ENCODE assay signal across 8 mouse cellular contexts in the genomic region with DNA sequence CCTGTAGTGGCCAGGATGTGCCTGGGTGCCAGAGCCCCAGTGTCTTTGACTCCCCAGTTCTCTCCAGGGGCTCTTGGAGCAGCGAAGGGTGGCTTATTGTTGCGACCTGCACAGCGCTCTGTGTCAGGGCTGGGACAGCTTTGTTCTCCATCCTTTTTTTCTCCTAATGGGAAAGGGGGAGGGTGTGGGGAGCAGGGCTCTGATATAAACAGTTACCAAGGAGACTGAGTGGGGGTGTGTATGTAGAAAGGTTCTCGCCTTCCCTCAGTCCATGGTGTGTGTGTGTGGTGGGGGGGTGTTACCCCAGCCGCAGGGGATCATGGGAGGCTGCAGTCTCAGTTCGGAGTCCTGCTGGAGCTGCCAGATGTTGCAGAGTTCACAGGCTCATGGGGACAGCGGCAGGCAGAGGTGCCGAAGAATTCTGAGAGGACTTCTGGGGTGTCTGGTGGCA. TPM values are rescaled to one million over a fixed set of nuclear protein-coding genes. Genes with fewer than 3 reads are reported as not detected.
DNase-seq lines count a peak whose midpoint lies in the region; ATAC-seq lines count a peak whose summit lies in the region.

No protein-coding gene starts in this region.

- WGBS in heart, embryonic 15.5 days: 40% methylated on average over 8 of the region's 8 CpGs
- WGBS in neural tube, embryonic 11.5 days: 8% methylated on average over 8 of the region's 8 CpGs

- peak overlapping the region; percentile 38 for H3K4me2 ChIP-seq in heart, embryonic 15.5 days
- H3K4me2 ChIP-seq in neural tube, embryonic 11.5 days (ENCODE audit: low read depth): peak overlapping the region; percentile 50

- H3K4me1 ChIP-seq in heart, embryonic 15.5 days (replicated peaks): peaks cover 54% of the 10 kb centered on the region
- peaks cover 30% of the 10 kb centered on the region for H3K4me1 ChIP-seq in neural tube, embryonic 11.5 days (ENCODE audit: control insufficient read depth, insufficient read depth, low read length)

- 0 out of 2 replicates have a peak overlapping the region, but pooled peaks have one; percentile 6 for H3K4me3 ChIP-seq in heart, embryonic 15.5 days
- peak overlapping the region; percentile 25 for H3K4me3 ChIP-seq in neural tube, embryonic 11.5 days (ENCODE audit: low read depth, low read length)

- H3K9me3 ChIP-seq in heart, embryonic 15.5 days (replicated peaks): no peaks in the 10 kb centered on the region
- no peaks in the 10 kb centered on the region for H3K9me3 ChIP-seq in neural tube, embryonic 11.5 days (ENCODE audit: control insufficient read depth, low read length)

- peak; percentile 40 for ATAC-seq in heart, embryonic 15.5 days (replicated peaks; ENCODE audit: insufficient number of reproducible peaks, insufficient read depth, low FRiP score, low read depth)
- ATAC-seq in neural tube, embryonic 11.5 days (ENCODE audit: insufficient read depth, low FRiP score, low TSS enrichment): peak; percentile 89
- ATAC-seq in cerebellum, adult (ENCODE audit: insufficient number of reproducible peaks, low FRiP score, low TSS enrichment): no peak

- peaks cover 19% of the 10 kb centered on the region for H3K36me3 ChIP-seq in heart, embryonic 15.5 days
- peaks cover 9% of the 10 kb centered on the region for H3K36me3 ChIP-seq in neural tube, embryonic 11.5 days (ENCODE audit: control insufficient read depth, insufficient read depth, low read length)

- intact Hi-C loops in left cerebral cortex, postnatal 14 days (cut with DNase I): no loop called here

- H3K27ac ChIP-seq in heart, embryonic 15.5 days: peak overlapping the region; percentile 47; the same call in 1 of the 2 replicates
- H3K27ac ChIP-seq in neural tube, embryonic 11.5 days (ENCODE audit: low read depth, low read length): peak overlapping the region; percentile 95

- no peaks in the 10 kb centered on the region for H3K27me3 ChIP-seq in heart, embryonic 15.5 days
- H3K27me3 ChIP-seq in neural tube, embryonic 11.5 days (ENCODE audit: control insufficient read depth, insufficient read depth, low read length): no peaks in the 10 kb centered on the region

- no peak overlapping the region for H3K9ac ChIP-seq in heart, embryonic 15.5 days
- H3K9ac ChIP-seq in neural tube, embryonic 11.5 days (ENCODE audit: low read length): peak overlapping the region; percentile 62

- peak; percentile 63 for DNase-seq in gastrocnemius, postnatal 25 days
- no peak for DNase-seq in gastrocnemius, adult 18-20 months (ENCODE audit: low spot score)
- DNase-seq in embryo, embryonic 9.5 days (ENCODE audit: extremely low spot score): peak; percentile 72
- DNase-seq in left cerebral cortex, postnatal 14 days (ENCODE audit: low spot score in 2 of 2): peak; percentile 47 to 76
- DNase-seq in neural tube, embryonic 11.5 days (ENCODE audit: low spot score): peak; percentile 79
- DNase-seq in cerebellum, postnatal 25 days: no peak

RNA-seq across cellular contexts. Expression of gene Tmem120a, which starts 18.8 kb away (rescaled TPM):
- 10 to 100 TPM in 1 of 2 experiments, 1 to 10 TPM in 1; 5.6 to 10.5 TPM for total RNA-seq in gastrocnemius, postnatal 25 days (2021)
- total RNA-seq in gastrocnemius, adult 18-20 months (2021): 1 to 10 TPM; 6.8 to 8.4 TPM
- 32.9 and 37.1 TPM in 2 replicates for polyA plus RNA-seq in heart, embryonic 15.5 days (2015; fragmentation: Nextera tagmentation; extraction: Ambion mirVana)
- 10 to 100 TPM; 15.9 to 17.4 TPM for total RNA-seq in left cerebral cortex, postnatal 14 days (2021)
- 59.4 and 63.0 TPM in 2 replicates for polyA plus RNA-seq in neural tube, embryonic 11.5 days (2014; fragmentation: Nextera tagmentation; extraction: Ambion mirVana)

RNA-seq across cellular contexts. Expression of gene Styxl1, which starts 52.8 kb away (rescaled TPM):
- not detected for total RNA-seq in gastrocnemius, postnatal 25 days (2021)
- not detected for total RNA-seq in gastrocnemius, adult 18-20 months (2021)
- polyA plus RNA-seq in heart, embryonic 15.5 days (2015; fragmentation: Nextera tagmentation; extraction: Ambion mirVana): 0.39 and 0.41 TPM in 2 replicates
- total RNA-seq in left cerebral cortex, postnatal 14 days (2021): not detected
- polyA plus RNA-seq in neural tube, embryonic 11.5 days (2014; fragmentation: Nextera tagmentation; extraction: Ambion mirVana): 0.24 TPM in 1 of 2 replicates, not detected in the other

RNA-seq across cellular contexts. Expression of gene Mdh2, which starts 52.9 kb away (rescaled TPM):
- total RNA-seq in gastrocnemius, postnatal 25 days (2021): 1,000 to 10,000 TPM; 1,176 to 1,179 TPM
- 1,000 to 10,000 TPM in 1 of 2 experiments, 100 to 1,000 TPM in 1; 959 to 1,045 TPM for total RNA-seq in gastrocnemius, adult 18-20 months (2021)
- polyA plus RNA-seq in heart, embryonic 15.5 days (2015; fragmentation: Nextera tagmentation; extraction: Ambion mirVana): 1,014 and 1,128 TPM in 2 replicates
- total RNA-seq in left cerebral cortex, postnatal 14 days (2021): 100 to 1,000 TPM; 472 to 478 TPM
- polyA plus RNA-seq in neural tube, embryonic 11.5 days (2014; fragmentation: Nextera tagmentation; extraction: Ambion mirVana): 602 and 630 TPM in 2 replicates

RNA-seq across cellular contexts. Expression of gene Por, which starts 55.6 kb away (rescaled TPM):
- total RNA-seq in gastrocnemius, postnatal 25 days (2021): 10 to 100 TPM; 23.5 to 39.7 TPM
- 10 to 100 TPM; 30.3 to 35.6 TPM for total RNA-seq in gastrocnemius, adult 18-20 months (2021)
- polyA plus RNA-seq in heart, embryonic 15.5 days (2015; fragmentation: Nextera tagmentation; extraction: Ambion mirVana): 45.0 and 57.2 TPM in 2 replicates
- total RNA-seq in left cerebral cortex, postnatal 14 days (2021): 10 to 100 TPM; 81.0 to 81.1 TPM
- polyA plus RNA-seq in neural tube, embryonic 11.5 days (2014; fragmentation: Nextera tagmentation; extraction: Ambion mirVana): 87.3 and 93.9 TPM in 2 replicates

Comparison
In these comparisons a context has a peak if more than half of its experiments do, and no peak if none do; other contexts are left out.
1. DNase-seq: peak in gastrocnemius, postnatal 25 days (single experiment), embryo, embryonic 9.5 days (single experiment), left cerebral cortex, postnatal 14 days (2 of 2) and neural tube, embryonic 11.5 days (single experiment); none in gastrocnemius, adult 18-20 months (single experiment) and cerebellum, postnatal 25 days (0 of 2).